Mouse (Mus musculus) midbrain, embryonic 13.5 days (tissue): ENCODE results near the gene Gstm1. TPM values are rescaled to one million over a fixed set of nuclear protein-coding genes. Genes with fewer than 3 reads are reported as not detected.
"Not testable (repeated sequence)": the region's sequence is repeated elsewhere in the genome, so short reads cannot be mapped to it uniquely, and the experiment has no call there.

Experiments used
- ATAC-seq: fragments of 200-750 bp; cut with Nextera tagmentation; 2 replicates; pipeline ENCODE4 v1.8.0; 2017; ENCODE audit warnings: mild to moderate bottlenecking, moderate TSS enrichment, moderate library complexity
- H3K27ac ChIP-seq: fragments of 300-500 bp; sonication (generic); 2 replicates; pipeline ENCODE4 v1.5.1; 2015; ENCODE audit warnings: inconsistent platforms, mild to moderate bottlenecking, moderate library complexity
- H3K27me3 ChIP-seq: fragments of 300-500 bp; sonication (generic); 2 replicates; pipeline ENCODE4 v1.6.1; 2015; ENCODE audit warnings: mild to moderate bottlenecking, inconsistent platforms
- H3K36me3 ChIP-seq: fragments of 300-500 bp; sonication (generic); 2 replicates; pipeline ENCODE4 v1.6.1; 2015; ENCODE audit warnings: mild to moderate bottlenecking, inconsistent platforms
- H3K4me1 ChIP-seq: fragments of 300-500 bp; sonication (generic); replicated peaks from 2 replicates; pipeline ENCODE4 v1.6.1; 2015; ENCODE audit warnings: inconsistent platforms
- H3K4me2 ChIP-seq: fragments of 300-500 bp; sonication (generic); replicated peaks from 2 replicates; pipeline ENCODE4 v1.6.1; 2015; ENCODE audit warnings: moderate library complexity, mild to moderate bottlenecking, inconsistent platforms
- H3K4me3 ChIP-seq: fragments of 300-500 bp; sonication (generic); replicated peaks from 2 replicates; pipeline ENCODE4 v1.5.1; 2015; ENCODE audit warnings: mild to moderate bottlenecking, inconsistent platforms
- H3K9ac ChIP-seq: fragments of 300-500 bp; sonication (generic); replicated peaks from 2 replicates; pipeline ENCODE4 v1.6.1; 2015; ENCODE audit warnings: mild to moderate bottlenecking, inconsistent platforms
- H3K9me3 ChIP-seq: fragments of 300-500 bp; sonication (generic); 2 replicates; pipeline ENCODE4 v1.6.1; 2016; ENCODE audit warnings: mild to moderate bottlenecking, inconsistent platforms
- WGBS: fragments of 180-500 bp; shearing (Covaris S2); methylation state at CpG from one replicate; pipeline ENCODE4 v1.1.7; 2015; 5-methylcytosine and 5-hydroxymethylcytosine counted together
- polyA plus RNA-seq: library from polyadenylated mRNA; unstranded; fragments of >200 nt; fragmentation: Nextera tagmentation; extraction: Ambion mirVana; gene quantifications from 2 replicates; pipeline ENCODE4 v1.2.1, GENCODE M21; 2015

Gstm1 gene
- polyA plus RNA-seq, 1 experiment from 2014 or later, result 28.7 TPM

- H3K4me1 ChIP-seq, result peaks cover 26% of the 10 kb centered on the region
- ATAC-seq, result no peak
- H3K36me3 ChIP-seq, result no peaks in the 10 kb centered on the region
- WGBS, result 85% methylated on average over 4 of the region's 4 CpGs
- no peak overlapping the region for H3K4me2 ChIP-seq
- no peak overlapping the region for H3K27ac ChIP-seq
- H3K27me3 ChIP-seq, result peaks cover 6% of the 10 kb centered on the region; the same call in 1 of the 2 replicates
- no peak overlapping the region for H3K9ac ChIP-seq
- H3K4me3 ChIP-seq, result no peak overlapping the region
- H3K9me3 ChIP-seq, result no peaks in the 10 kb centered on the region
These were observed 4.4 kb downstream of the Gstm1 start for GRCm38 (mm10) chr3:108013331-108013871.

- Histone ChIP-seq H3K4me2 (no peak overlapping the region), H3K9ac (no peak overlapping the region), H3K27ac (0 out of 2 replicates have a peak overlapping the region, but pooled peaks have one; percentile 35), H3K9me3 (no peaks in the 10 kb centered on the region), H3K27me3 (peaks cover 6% of the 10 kb centered on the region; the same call in 1 of the 2 replicates), H3K36me3 (no peaks in the 10 kb centered on the region), H3K4me1 (peaks cover 11% of the 10 kb centered on the region), H3K4me3 (no peak overlapping the region)
- peak; percentile 74 for ATAC-seq
- WGBS, result 19% methylated on average over 3 of the region's 3 CpGs
These were observed 6.2 kb downstream of the Gstm1 start for GRCm38 (mm10) chr3:108011558-108011957.

- H3K4me1 ChIP-seq, result peaks cover 11% of the 10 kb centered on the region
- H3K4me3 ChIP-seq, result no peak overlapping the region
- H3K27ac ChIP-seq, result no peak overlapping the region
- no peaks in the 10 kb centered on the region for H3K9me3 ChIP-seq
- no peak overlapping the region for H3K9ac ChIP-seq
- H3K36me3 ChIP-seq, result no peaks in the 10 kb centered on the region
- H3K27me3 ChIP-seq, result no peaks in the 10 kb centered on the region
- H3K4me2 ChIP-seq, result no peak overlapping the region
- ATAC-seq, result no peak
- 69% methylated on average over 2 of the region's 2 CpGs for WGBS
These were observed 7.5 kb downstream of the Gstm1 start for GRCm38 (mm10) chr3:108010286-108010685.

- Histone ChIP-seq H3K4me3 (no peak overlapping the region), H3K27ac (no peak overlapping the region), H3K9me3 (no peaks in the 10 kb centered on the region), H3K36me3 (no peaks in the 10 kb centered on the region), H3K27me3 (no peaks in the 10 kb centered on the region), H3K9ac (no peak overlapping the region), H3K4me1 (no peaks in the 10 kb centered on the region), H3K4me2 (no peak overlapping the region)
- ATAC-seq, result no peak
- WGBS, result 88% methylated on average over 8 of the region's 8 CpGs
These were observed 15.8 kb downstream of the Gstm1 start for GRCm38 (mm10) chr3:108002021-108002420.

- H3K4me1 ChIP-seq, result no peaks in the 10 kb centered on the region
- WGBS, result 92% methylated on average over 3 of the region's 3 CpGs
- H3K4me2 ChIP-seq, result no peak overlapping the region
- no peaks in the 10 kb centered on the region for H3K36me3 ChIP-seq
- H3K9ac ChIP-seq, result no peak overlapping the region
- no peak overlapping the region for H3K4me3 ChIP-seq
- H3K9me3 ChIP-seq, result no peaks in the 10 kb centered on the region
- ATAC-seq, result no peak
- H3K27ac ChIP-seq, result no peak overlapping the region
- H3K27me3 ChIP-seq, result no peaks in the 10 kb centered on the region
These were observed 18.3 kb downstream of the Gstm1 start for GRCm38 (mm10) chr3:107999491-107999890.

GRCm38 (mm10) chr3:107998591-107998990, 19.2 kb downstream of the Gstm1 start:
- Histone ChIP-seq H3K4me3 (no peak overlapping the region), H3K36me3 (no peaks in the 10 kb centered on the region), H3K4me1 (no peaks in the 10 kb centered on the region), H3K9me3 (no peaks in the 10 kb centered on the region), H3K27me3 (no peaks in the 10 kb centered on the region), H3K9ac (no peak overlapping the region), H3K27ac (no peak overlapping the region), H3K4me2 (no peak overlapping the region)
- 82% methylated on average over 3 of the region's 3 CpGs for WGBS
- no peak for ATAC-seq

GRCm38 (mm10) chr3:107996576-107996975, 21.2 kb downstream of the Gstm1 start:
- Histone ChIP-seq H3K9me3 (no peaks in the 10 kb centered on the region), H3K27me3 (no peaks in the 10 kb centered on the region), H3K27ac (no peak overlapping the region), H3K36me3 (no peaks in the 10 kb centered on the region), H3K9ac (no peak overlapping the region), H3K4me2 (no peak overlapping the region), H3K4me1 (no peaks in the 10 kb centered on the region), H3K4me3 (no peak overlapping the region)
- no peak for ATAC-seq
- WGBS, result 91% methylated on average over 4 of the region's 4 CpGs

- H3K4me1 ChIP-seq, H3K27me3 ChIP-seq, H3K4me3 ChIP-seq, H3K9ac ChIP-seq, ATAC-seq, H3K27ac ChIP-seq, H3K36me3 ChIP-seq, H3K9me3 ChIP-seq, H3K4me2 ChIP-seq: not testable (repeated sequence)
- WGBS, result 67% methylated on average over 2 of the region's 2 CpGs
These were observed 21.8 kb downstream of the Gstm1 start for GRCm38 (mm10) chr3:107995974-107996373.

- no peak within 1 kb of the TSS for H3K4me3 ChIP-seq
- H3K36me3 ChIP-seq, result no peaks in the 10 kb centered on the region
- WGBS, result 67% methylated on average over 8 of the region's 8 CpGs
- H3K4me1 ChIP-seq, result no peaks in the 10 kb centered on the region
- H3K4me2 ChIP-seq, result no peak within 1 kb of the TSS
- H3K9ac ChIP-seq, result no peak within 1 kb of the TSS
- no peaks in the 10 kb centered on the region for H3K27me3 ChIP-seq
- H3K9me3 ChIP-seq, result no peaks in the 10 kb centered on the region
- ATAC-seq, result no peak
- no peak within 1 kb of the TSS for H3K27ac ChIP-seq
These were observed 31.7 kb downstream of the Gstm1 start, which contains the start of gene Gstm2 for GRCm38 (mm10) chr3:107986041-107986562. Gene Gstm2, minus strand, starts transcription at chr3:107986453.

GRCm38 (mm10) chr3:107985141-107985540, 32.6 kb downstream of the Gstm1 start:
- 98% methylated on average over 2 of the region's 2 CpGs for WGBS
- not testable (repeated sequence) for H3K36me3 ChIP-seq, H3K27ac ChIP-seq, H3K9ac ChIP-seq, H3K4me1 ChIP-seq, H3K9me3 ChIP-seq, H3K4me3 ChIP-seq, H3K27me3 ChIP-seq, ATAC-seq, H3K4me2 ChIP-seq

GRCm38 (mm10) chr3:107984471-107984870, 33.3 kb downstream of the Gstm1 start:
- H3K27me3 ChIP-seq, result no peaks in the 10 kb centered on the region
- H3K9ac ChIP-seq, result no peak overlapping the region
- no peaks in the 10 kb centered on the region for H3K36me3 ChIP-seq
- no peak for ATAC-seq
- no peaks in the 10 kb centered on the region for H3K4me1 ChIP-seq
- no peak overlapping the region for H3K4me2 ChIP-seq
- WGBS, result 89% methylated on average over 5 of the region's 5 CpGs
- H3K9me3 ChIP-seq, result no peaks in the 10 kb centered on the region
- no peak overlapping the region for H3K4me3 ChIP-seq
- no peak overlapping the region for H3K27ac ChIP-seq

- ATAC-seq, result no peak
- no peak overlapping the region for H3K4me3 ChIP-seq
- H3K4me2 ChIP-seq, result no peak overlapping the region
- no peaks in the 10 kb centered on the region for H3K9me3 ChIP-seq
- H3K9ac ChIP-seq, result no peak overlapping the region
- no peaks in the 10 kb centered on the region for H3K36me3 ChIP-seq
- 73% methylated on average over 3 of the region's 3 CpGs for WGBS
- no peak overlapping the region for H3K27ac ChIP-seq
- no peaks in the 10 kb centered on the region for H3K4me1 ChIP-seq
- H3K27me3 ChIP-seq, result no peaks in the 10 kb centered on the region
These were observed 34.0 kb downstream of the Gstm1 start for GRCm38 (mm10) chr3:107983771-107984170.

GRCm38 (mm10) chr3:107982726-107983125, 35.0 kb downstream of the Gstm1 start:
- 86% methylated on average over 6 of the region's 6 CpGs for WGBS
- H3K4me3 ChIP-seq, result no peak overlapping the region
- no peak overlapping the region for H3K9ac ChIP-seq
- no peaks in the 10 kb centered on the region for H3K9me3 ChIP-seq
- no peak overlapping the region for H3K27ac ChIP-seq
- H3K4me2 ChIP-seq, result no peak overlapping the region
- H3K4me1 ChIP-seq, result no peaks in the 10 kb centered on the region
- H3K27me3 ChIP-seq, result no peaks in the 10 kb centered on the region
- ATAC-seq, result no peak
- no peaks in the 10 kb centered on the region for H3K36me3 ChIP-seq
